Mouse (Mus musculus): ENCODE data around the gene Crybg1.
"Not testable (repeated sequence)": the region's sequence is repeated elsewhere in the genome, so short reads cannot be mapped to it uniquely, and the experiment has no call there.

The Crybg1 gene

DNA sequence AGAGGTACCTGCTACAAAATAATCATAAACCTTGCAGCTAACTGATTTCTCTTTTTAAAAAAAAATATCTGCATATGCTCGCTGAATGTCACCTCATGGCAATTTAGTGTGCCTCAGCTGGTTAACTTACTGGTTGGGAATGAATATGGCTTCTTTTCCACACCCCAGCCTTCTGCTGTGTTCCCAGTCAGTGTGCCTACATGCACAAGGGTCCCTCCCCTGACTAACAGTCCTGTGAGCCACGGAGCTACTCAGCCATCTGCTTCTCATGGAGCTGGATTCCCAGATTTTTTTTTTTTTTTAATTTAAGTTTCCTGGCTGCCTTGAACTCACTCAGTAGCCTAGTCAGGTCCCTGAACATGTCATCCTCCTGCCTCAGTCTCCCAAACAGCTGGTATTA is 183.7 kb downstream of the Crybg1 start:
- DNase-seq (ENCODE audit: low spot score), result no peak

- DNase-seq (ENCODE audit: low spot score), result peak; percentile 78
These were observed 194.7 kb downstream of the Crybg1 start for GRCm38 (mm10) chr10:43953942-43954341.

GRCm38 (mm10) chr10:43945435-43945834 is 203.2 kb downstream of the Crybg1 start:
- no peak for DNase-seq (ENCODE audit: low spot score)

GRCm38 (mm10) chr10:43943736-43944135 is 204.9 kb downstream of the Crybg1 start:
- DNase-seq (ENCODE audit: low spot score), result peak; percentile 68

- no peak for DNase-seq (ENCODE audit: low spot score)
These were observed 209.5 kb downstream of the Crybg1 start for GRCm38 (mm10) chr10:43939136-43939662.

- DNase-seq (ENCODE audit: low spot score), result no peak
These were observed 220.1 kb downstream of the Crybg1 start for GRCm38 (mm10) chr10:43928596-43928995.

DNA sequence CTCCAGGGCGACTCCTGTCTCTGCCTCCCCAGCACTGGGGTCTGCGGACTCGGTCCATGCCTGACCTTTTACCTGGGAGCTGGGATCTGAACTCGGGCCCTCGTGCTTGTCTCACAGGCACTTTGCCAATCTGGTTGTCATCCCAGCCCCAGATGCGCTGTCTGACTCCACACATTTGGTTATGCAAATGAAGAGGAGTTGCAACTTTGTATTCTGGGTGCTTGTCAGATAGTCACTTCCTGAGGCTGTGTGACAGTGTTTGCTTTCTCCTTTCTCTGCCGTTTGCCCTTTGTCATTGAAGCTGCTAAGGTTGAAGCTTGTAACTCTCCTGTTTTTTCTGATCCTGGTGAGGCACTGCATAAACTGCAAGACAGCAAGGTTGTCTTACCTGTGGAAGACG is 220.9 kb downstream of the Crybg1 start:
- no peak for DNase-seq (ENCODE audit: low spot score)

GRCm38 (mm10) chr10:43925776-43926175 is 222.9 kb downstream of the Crybg1 start:
- DNase-seq (ENCODE audit: low spot score), result not testable (repeated sequence)

GRCm38 (mm10) chr10:43923096-43923495 is 225.6 kb downstream of the Crybg1 start:
- no peak for DNase-seq (ENCODE audit: low spot score)

DNA sequence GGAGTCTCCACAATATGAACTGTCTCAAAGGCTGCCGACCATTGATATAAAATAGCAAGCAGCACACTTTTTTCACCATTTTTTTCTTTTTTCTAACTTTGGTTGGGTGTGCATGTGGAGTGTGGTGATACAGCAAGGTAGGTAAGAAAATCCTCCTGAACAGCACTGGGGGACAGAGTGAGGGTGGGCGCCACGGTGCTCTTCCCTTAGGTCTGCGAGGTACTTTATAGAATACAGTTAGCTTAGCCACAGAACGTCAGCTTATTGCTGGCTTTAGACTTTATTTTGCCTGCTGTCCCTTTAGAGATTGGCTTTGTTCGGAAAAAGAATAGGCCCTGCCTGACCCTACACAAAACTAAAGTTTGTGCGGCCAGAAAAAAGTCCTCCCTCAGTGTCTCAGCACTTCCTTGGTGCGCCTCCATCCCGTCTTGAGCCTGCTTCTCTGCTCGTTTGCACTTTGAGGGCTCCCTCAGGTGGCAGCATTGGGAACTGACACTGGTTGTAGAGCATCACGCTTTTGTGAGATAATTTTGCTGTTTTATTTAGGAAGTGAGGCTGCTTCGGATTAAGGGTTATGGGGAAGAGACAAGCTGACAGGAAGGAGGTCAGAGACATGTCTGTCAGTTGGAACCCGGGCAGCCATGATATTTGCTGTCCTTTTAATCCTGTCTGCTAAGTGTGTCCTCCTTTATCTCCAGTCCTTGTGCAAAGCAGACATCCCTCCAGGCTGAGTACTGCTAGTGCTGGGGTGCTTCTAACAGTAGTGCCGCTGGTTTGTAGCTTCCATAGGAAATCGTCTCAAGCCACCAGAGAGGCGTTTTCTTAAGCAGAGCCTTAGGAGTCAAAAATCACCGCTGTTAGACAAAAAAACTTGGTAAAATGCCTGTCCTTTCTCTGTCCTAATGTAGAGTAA is 229.7 kb downstream of the Crybg1 start:
- DNase-seq (ENCODE audit: low spot score), result peak; percentile 75

DNA sequence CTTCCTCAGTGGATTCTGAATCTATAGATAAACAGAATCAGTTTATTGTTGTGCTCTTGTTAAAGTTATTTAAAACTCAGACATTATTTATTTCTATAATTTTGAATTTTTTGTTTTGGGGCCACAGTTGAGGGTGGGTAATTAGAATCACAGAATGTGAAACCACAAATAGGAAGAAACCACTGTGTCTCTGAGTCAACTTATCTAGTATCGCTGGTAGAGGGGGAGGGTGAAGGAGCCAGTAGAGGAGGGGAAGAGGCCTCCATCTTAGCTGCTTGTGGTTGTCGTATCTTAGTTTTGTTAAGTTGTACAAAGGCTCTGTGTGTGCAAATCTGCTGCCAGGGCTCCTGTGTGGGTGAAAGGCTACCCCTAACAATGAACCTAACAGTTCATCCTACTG is 231.9 kb downstream of the Crybg1 start:
- no peak for DNase-seq (ENCODE audit: low spot score)

DNA sequence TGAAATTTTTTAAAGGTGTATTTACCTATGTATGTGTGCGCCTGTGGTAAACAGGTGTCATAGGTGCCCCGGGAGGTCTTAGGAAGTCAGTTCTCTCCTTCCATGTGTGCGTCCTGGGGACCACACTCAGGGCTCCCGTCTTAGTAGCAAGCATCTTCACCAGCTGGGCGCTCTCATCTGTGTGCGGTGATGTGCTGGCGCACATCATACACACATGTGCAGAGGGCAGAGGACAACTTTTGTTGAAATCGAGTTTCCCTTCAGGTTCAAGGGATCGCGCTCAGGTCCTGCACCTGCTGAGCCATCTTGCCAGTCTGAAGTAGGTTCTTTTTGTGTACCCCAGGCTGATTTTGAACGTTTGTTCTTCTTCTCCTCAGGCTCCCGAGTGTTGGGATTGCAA is 232.5 kb downstream of the Crybg1 start:
- no peak for DNase-seq (ENCODE audit: low spot score)

DNA sequence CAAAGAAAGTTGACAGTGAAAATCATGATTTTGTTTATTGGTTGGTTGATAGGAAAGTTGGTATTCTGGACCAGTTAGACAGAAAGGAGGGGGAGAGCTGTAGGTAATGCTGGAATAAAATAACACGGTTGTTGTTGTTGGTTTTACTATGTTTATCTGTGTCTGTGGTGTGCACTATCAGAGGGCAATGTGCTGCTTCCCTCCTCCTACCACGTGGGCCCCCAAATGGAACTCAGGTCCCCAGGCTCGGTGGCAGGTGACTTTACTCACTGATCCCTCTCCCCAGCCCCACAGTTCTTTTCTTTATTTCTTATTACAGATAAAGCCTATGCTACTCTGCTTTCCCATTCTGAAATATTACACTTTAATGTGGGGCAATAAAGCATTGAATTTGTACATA is 236.4 kb downstream of the Crybg1 start:
- DNase-seq (ENCODE audit: low spot score), result no peak

DNA sequence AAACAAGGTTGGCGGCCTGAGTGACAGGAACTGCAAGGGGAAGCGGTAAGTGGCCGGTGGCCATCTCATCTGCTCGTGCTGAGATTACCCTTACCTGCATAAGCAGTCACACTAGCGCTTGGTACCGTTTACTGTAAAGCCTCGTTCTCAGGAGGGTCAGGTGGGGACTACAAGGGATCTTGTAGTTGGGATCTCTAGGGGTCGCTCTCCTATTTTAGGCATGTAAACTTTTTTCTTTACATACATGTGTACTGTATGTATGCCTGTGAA is 237.8 kb downstream of the Crybg1 start:
- no peak for DNase-seq (ENCODE audit: low spot score)

DNA sequence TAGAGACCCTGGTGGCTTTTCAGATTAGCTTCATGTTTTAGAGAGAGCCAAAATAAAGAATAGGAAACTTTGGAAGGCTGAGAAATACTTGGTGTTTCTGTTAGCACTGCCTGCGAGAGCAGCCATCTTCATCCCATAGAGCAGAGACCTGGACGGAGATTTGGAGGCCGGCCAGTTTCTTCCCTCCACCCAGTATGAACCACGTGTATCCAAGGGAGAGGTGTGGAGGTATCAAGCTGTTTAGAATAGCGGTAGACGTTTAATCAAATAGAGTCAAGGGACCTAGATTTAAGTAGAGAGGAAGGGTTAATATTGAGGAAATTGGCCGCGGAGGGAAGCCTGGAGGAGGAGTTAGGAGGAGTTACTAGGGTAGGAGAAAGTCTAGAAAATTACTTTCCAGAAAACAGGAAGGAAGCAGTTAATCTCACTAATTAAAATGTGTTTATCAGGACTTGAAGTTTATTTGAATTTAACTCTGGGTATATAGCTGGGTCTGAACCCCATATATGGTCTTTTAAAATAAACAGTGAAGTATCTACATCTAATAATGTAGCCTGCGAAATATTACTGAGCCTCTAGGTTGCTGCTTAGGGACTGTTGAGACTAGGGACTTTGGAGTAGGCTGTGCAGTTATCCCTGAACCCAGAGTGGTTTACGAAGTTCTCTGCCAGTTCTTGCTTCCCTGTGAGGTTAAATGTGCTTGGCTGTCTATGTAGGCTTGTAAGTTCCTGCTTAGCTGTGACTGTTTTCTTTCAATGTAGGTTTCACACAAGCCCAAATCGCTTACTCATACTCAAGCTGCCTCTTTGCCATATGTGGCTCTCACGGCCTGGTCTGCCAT is 238.4 kb downstream of the Crybg1 start:
- DNase-seq (ENCODE audit: low spot score), result no peak

GRCm38 (mm10) chr10:43904569-43904968 is 244.1 kb downstream of the Crybg1 start:
- no peak for DNase-seq (ENCODE audit: low spot score)

GRCm38 (mm10) chr10:43901578-43902194 is 247.0 kb downstream of the Crybg1 start, which contains the start of the genes Qrsl1 and Rtn4ip1:
Qrsl1 (minus strand) TSS chr10:43901745.
Rtn4ip1 (plus strand) TSS chr10:43901807.
- peak; percentile 99 for DNase-seq (ENCODE audit: low spot score)

DNA sequence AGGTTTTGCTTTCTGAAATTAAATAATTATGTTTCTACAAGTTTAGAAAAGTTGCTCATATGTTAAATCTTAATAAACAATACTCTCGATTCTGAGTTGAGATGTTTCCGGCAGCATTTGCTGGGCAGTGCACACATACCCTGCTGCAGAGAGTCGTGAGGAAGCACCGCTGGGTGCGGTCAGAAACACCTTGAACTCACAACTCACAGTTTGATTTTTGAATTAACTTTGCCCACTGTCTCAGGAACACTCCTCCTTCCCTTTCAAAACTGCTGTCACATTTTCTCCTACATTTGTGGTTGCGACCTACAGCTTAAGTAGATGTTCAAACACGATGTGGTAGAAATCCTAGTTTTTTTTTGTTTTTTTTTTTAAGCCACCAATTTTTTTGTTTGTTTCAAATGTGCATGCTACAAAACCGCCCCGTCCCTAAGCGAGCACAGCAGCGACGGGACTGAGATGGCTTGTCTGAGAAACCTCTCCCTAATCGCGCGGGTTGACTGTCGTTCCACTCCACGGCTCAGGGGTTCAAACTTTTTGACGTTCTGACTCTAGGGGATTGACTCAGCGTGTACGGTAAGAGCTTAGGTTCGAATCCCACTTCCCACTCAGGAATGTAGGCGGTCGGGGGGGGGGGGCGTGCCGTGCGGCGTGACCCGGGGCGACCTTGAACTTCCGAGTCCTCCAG is 247.6 kb downstream of the Crybg1 start:
- DNase-seq (ENCODE audit: low spot score), result no peak

Data from MN1 (cell line).